Mouse (Mus musculus) MEL (cell line): ENCODE results near the gene Cacna1f. TPM values are rescaled to one million over a fixed set of nuclear protein-coding genes. Genes with fewer than 3 reads are reported as not detected.

Experiments used
- DNase-seq: peaks from one replicate; pipeline ENCODE4 v3.0.0; 2011; ENCODE audit warnings: low read depth, low spot score
- H3K27ac ChIP-seq: 2 replicates; pipeline ENCODE4 v1.5.1; 2012; ENCODE audit warnings: low read depth, mild to moderate bottlenecking, control low read depth, low read length, moderate library complexity; ENCODE audit not compliant: control insufficient read depth
- H3K27me3 ChIP-seq, 2 experiments: fragments of 150-350 bp in 1 of 2; sonication (generic) in 1 of 2; 2 replicates each; pipeline ENCODE4 v1.6.1; 2012; ENCODE audit warnings: low read length in 2 of 2, mild to moderate bottlenecking in 2 of 2, improper control_type of control experiment in 1 of 2, moderate library complexity in 1 of 2; ENCODE audit not compliant: insufficient read depth in 2 of 2, control insufficient read depth in 1 of 2
- H3K36me3 ChIP-seq, 2 experiments: 2 replicates each; pipeline ENCODE4 v1.6.1; 2012 to 2014; ENCODE audit warnings: low read length in 2 of 2, improper control_type of control experiment in 1 of 2, inconsistent platforms in 1 of 2, mild to moderate bottlenecking in 1 of 2; ENCODE audit not compliant: insufficient read depth in 2 of 2, control insufficient read depth in 1 of 2
- H3K4me1 ChIP-seq, 2 experiments: fragments of 150-350 bp in 1 of 2; sonication (generic) in 1 of 2; 2 replicates each; pipeline ENCODE4 v1.6.1; 2012; ENCODE audit warnings: low read length in 2 of 2, improper control_type of control experiment in 1 of 2, mild to moderate bottlenecking in 1 of 2; ENCODE audit not compliant: insufficient read depth in 2 of 2, control insufficient read depth in 1 of 2
- H3K4me3 ChIP-seq, 2 experiments: fragments of 150-350 bp in 1 of 2; sonication (generic) in 1 of 2; 2 replicates each; pipeline ENCODE4 v1.5.1; 2012; ENCODE audit warnings: low read depth in 2 of 2, low read length in 2 of 2, mild to moderate bottlenecking in 2 of 2, moderate library complexity in 2 of 2, control low read depth in 1 of 2, improper control_type of control experiment in 1 of 2; ENCODE audit not compliant: control insufficient read depth in 1 of 2, insufficient read depth in 1 of 2
- H3K79me2 ChIP-seq: 2 replicates; pipeline ENCODE4 v1.6.1; 2012; ENCODE audit warnings: mild to moderate bottlenecking, low read length, moderate library complexity; ENCODE audit not compliant: control insufficient read depth, poor library complexity, insufficient read depth
- H3K9ac ChIP-seq: 2 replicates; pipeline ENCODE4 v1.6.1; 2012; ENCODE audit warnings: low read depth, mild to moderate bottlenecking, control low read depth, low read length, moderate library complexity; ENCODE audit not compliant: control insufficient read depth, poor library complexity, severe bottlenecking
- H3K9me3 ChIP-seq: fragments of 150-350 bp; sonication (generic); replicated peaks from 2 replicates; pipeline ENCODE4 v1.6.1; 2012; ENCODE audit warnings: mild to moderate bottlenecking, low read length, improper control_type of control experiment, moderate library complexity; ENCODE audit not compliant: insufficient read depth
- CHD2 ChIP-seq: IDR thresholded peaks from 2 replicates; pipeline ENCODE4 v1.6.1; 2011; ENCODE audit warnings: low read length, improper control_type of control experiment
- E2F4 ChIP-seq: IDR thresholded peaks from 2 replicates; pipeline ENCODE4 v1.6.1; 2011; ENCODE audit warnings: low read depth, low read length, improper control_type of control experiment, borderline replicate concordance
- ELF1 ChIP-seq: IDR thresholded peaks from 2 replicates; pipeline ENCODE4 v1.6.1; 2014; ENCODE audit warnings: low read depth, mild to moderate bottlenecking, inconsistent platforms, low read length, improper control_type of control experiment, moderate library complexity
- EP300 ChIP-seq, 2 experiments: IDR thresholded peaks; 2 replicates each; pipeline ENCODE4 v1.6.1; 2011; ENCODE audit warnings: improper control_type of control experiment in 2 of 2, low read length in 2 of 2, low read depth in 1 of 2, mild to moderate bottlenecking in 1 of 2
- ETS1 ChIP-seq: IDR thresholded peaks from 2 replicates; pipeline ENCODE4 v1.6.1; 2012; ENCODE audit warnings: low read depth, mild to moderate bottlenecking, inconsistent platforms, low read length, improper control_type of control experiment, moderate library complexity
- GABPA ChIP-seq: IDR thresholded peaks from 2 replicates; pipeline ENCODE4 v1.6.1; 2012; ENCODE audit warnings: low read depth, mild to moderate bottlenecking, inconsistent platforms, low read length, improper control_type of control experiment, moderate library complexity
- GATA1 ChIP-seq: IDR thresholded peaks from 2 replicates; pipeline ENCODE4 v1.6.1; 2011; ENCODE audit warnings: low read depth, low read length, improper control_type of control experiment
- HCFC1 ChIP-seq: IDR thresholded peaks from 2 replicates; pipeline ENCODE4 v1.6.1; 2012; ENCODE audit warnings: low read depth, mild to moderate bottlenecking, inconsistent platforms, low read length, improper control_type of control experiment, moderate library complexity
- KAT2A ChIP-seq: conservative IDR thresholded peaks from 2 replicates; pipeline ENCODE4 v1.6.1; 2012; ENCODE audit warnings: low read depth, low read length, improper control_type of control experiment, inconsistent platforms
- MAFK ChIP-seq: IDR thresholded peaks from 2 replicates; pipeline ENCODE4 v1.6.1; 2011; ENCODE audit warnings: low read depth, mild to moderate bottlenecking, low read length, improper control_type of control experiment, borderline replicate concordance
- MAZ ChIP-seq: IDR thresholded peaks from 2 replicates; pipeline ENCODE4 v1.6.1; 2012; ENCODE audit warnings: low read depth, mild to moderate bottlenecking, inconsistent platforms, low read length, improper control_type of control experiment
- MEF2A ChIP-seq: IDR thresholded peaks from 2 replicates; pipeline ENCODE4 v1.6.1; 2014; ENCODE audit warnings: low read depth, mild to moderate bottlenecking, inconsistent platforms, low read length, improper control_type of control experiment; ENCODE audit not compliant: poor library complexity, insufficient replicate concordance, severe bottlenecking; ENCODE audit errors: extremely low read depth
- MXI1 ChIP-seq: IDR thresholded peaks from 2 replicates; pipeline ENCODE4 v1.6.1; 2011; ENCODE audit warnings: mild to moderate bottlenecking, low read depth, low read length, improper control_type of control experiment
- MYB ChIP-seq: IDR thresholded peaks from 2 replicates; pipeline ENCODE4 v1.6.1; 2011; ENCODE audit warnings: mild to moderate bottlenecking, low read depth, low read length, improper control_type of control experiment
- NELFE ChIP-seq: IDR thresholded peaks from 2 replicates; pipeline ENCODE4 v1.6.1; 2011; ENCODE audit warnings: low read depth, low read length, improper control_type of control experiment
- NRF1 ChIP-seq: IDR thresholded peaks from 2 replicates; pipeline ENCODE4 v1.6.1; 2014; ENCODE audit warnings: low read depth, mild to moderate bottlenecking, inconsistent platforms, low read length, improper control_type of control experiment, moderate library complexity; ENCODE audit not compliant: poor library complexity, insufficient read depth, severe bottlenecking
- POLR2A ChIP-seq, 2 experiments: IDR thresholded peaks; 2 replicates each; pipeline ENCODE4 v1.6.1; 2011 to 2012; ENCODE audit warnings: low read length in 2 of 2, mild to moderate bottlenecking in 2 of 2, control low read depth in 1 of 2, improper control_type of control experiment in 1 of 2, low read depth in 1 of 2, moderate library complexity in 1 of 2; ENCODE audit not compliant: control insufficient read depth in 1 of 2, insufficient read depth in 1 of 2, poor library complexity in 1 of 2
- POLR2AphosphoS5 ChIP-seq: IDR thresholded peaks from 2 replicates; pipeline ENCODE4 v1.6.1; 2012; ENCODE audit warnings: low read depth, borderline replicate concordance, mild to moderate bottlenecking, inconsistent platforms, low read length, moderate library complexity, mixed read lengths
- RAD21 ChIP-seq: IDR thresholded peaks from 2 replicates; pipeline ENCODE4 v1.6.1; 2011; ENCODE audit warnings: mild to moderate bottlenecking, low read depth, low read length, improper control_type of control experiment
- RCOR1 ChIP-seq: IDR thresholded peaks from 2 replicates; pipeline ENCODE4 v1.6.1; 2012; ENCODE audit warnings: low read depth, mild to moderate bottlenecking, inconsistent platforms, low read length, improper control_type of control experiment
- SIN3A ChIP-seq: IDR thresholded peaks from 2 replicates; pipeline ENCODE4 v1.6.1; 2012; ENCODE audit warnings: low read length, improper control_type of control experiment, inconsistent platforms
- SMC3 ChIP-seq: IDR thresholded peaks from 2 replicates; pipeline ENCODE4 v1.6.1; 2011; ENCODE audit warnings: low read depth, low read length, improper control_type of control experiment
- TCF12 ChIP-seq: IDR thresholded peaks from 2 replicates; pipeline ENCODE4 v1.6.1; 2014; ENCODE audit warnings: low read depth, mild to moderate bottlenecking, inconsistent platforms, low read length, improper control_type of control experiment, moderate library complexity
- USF1 ChIP-seq: IDR thresholded peaks from 2 replicates; pipeline ENCODE4 v1.6.1; 2014; ENCODE audit warnings: low read depth, mild to moderate bottlenecking, inconsistent platforms, low read length, improper control_type of control experiment, moderate library complexity
- USF2 ChIP-seq, 2 experiments: IDR thresholded peaks; 2 replicates each; pipeline ENCODE4 v1.6.1; 2011 to 2012; ENCODE audit warnings: improper control_type of control experiment in 2 of 2, low read length in 2 of 2, borderline replicate concordance in 1 of 2, inconsistent platforms in 1 of 2, low read depth in 1 of 2, mild to moderate bottlenecking in 1 of 2; ENCODE audit not compliant: insufficient read depth in 1 of 2
- ZC3H11A ChIP-seq: IDR thresholded peaks from 2 replicates; pipeline ENCODE4 v1.6.1; 2012; ENCODE audit warnings: low read depth, mild to moderate bottlenecking, inconsistent platforms, low read length, improper control_type of control experiment
- ZKSCAN1 ChIP-seq: IDR thresholded peaks from 2 replicates; pipeline ENCODE4 v1.6.1; 2012; ENCODE audit warnings: low read depth, mild to moderate bottlenecking, inconsistent platforms, low read length, improper control_type of control experiment, moderate library complexity
- ZMIZ1 ChIP-seq: IDR thresholded peaks from 2 replicates; pipeline ENCODE4 v1.6.1; 2012; ENCODE audit warnings: low read depth, mild to moderate bottlenecking, inconsistent platforms, low read length, improper control_type of control experiment, moderate library complexity
- polyA plus RNA-seq, 2 experiments: library from polyadenylated mRNA; stranded (reverse) in 1 of 2; unstranded in 1 of 2; fragments of >175 nt in 1 of 2; fragments of >200 nt in 1 of 2; gene quantifications; 2 replicates each; pipeline versions ENCODE4 v1.2.1 to v1.2.4; 2012; ENCODE audit warnings: low replicate concordance in 2 of 2, low read depth in 1 of 2; ENCODE audit not compliant: insufficient read length in 2 of 2, insufficient read depth in 1 of 2, missing spikeins in 1 of 2
- total RNA-seq: library from RNA; depleted of rRNA; stranded (reverse); fragments of 300-350 nt; gene quantifications from 2 replicates; pipeline ENCODE4 v1.2.3, GENCODE M21; 2012

The Cacna1f gene
- total and polyA plus RNA-seq, 3 experiments: 0.17 TPM; not detected in 2

DNA sequence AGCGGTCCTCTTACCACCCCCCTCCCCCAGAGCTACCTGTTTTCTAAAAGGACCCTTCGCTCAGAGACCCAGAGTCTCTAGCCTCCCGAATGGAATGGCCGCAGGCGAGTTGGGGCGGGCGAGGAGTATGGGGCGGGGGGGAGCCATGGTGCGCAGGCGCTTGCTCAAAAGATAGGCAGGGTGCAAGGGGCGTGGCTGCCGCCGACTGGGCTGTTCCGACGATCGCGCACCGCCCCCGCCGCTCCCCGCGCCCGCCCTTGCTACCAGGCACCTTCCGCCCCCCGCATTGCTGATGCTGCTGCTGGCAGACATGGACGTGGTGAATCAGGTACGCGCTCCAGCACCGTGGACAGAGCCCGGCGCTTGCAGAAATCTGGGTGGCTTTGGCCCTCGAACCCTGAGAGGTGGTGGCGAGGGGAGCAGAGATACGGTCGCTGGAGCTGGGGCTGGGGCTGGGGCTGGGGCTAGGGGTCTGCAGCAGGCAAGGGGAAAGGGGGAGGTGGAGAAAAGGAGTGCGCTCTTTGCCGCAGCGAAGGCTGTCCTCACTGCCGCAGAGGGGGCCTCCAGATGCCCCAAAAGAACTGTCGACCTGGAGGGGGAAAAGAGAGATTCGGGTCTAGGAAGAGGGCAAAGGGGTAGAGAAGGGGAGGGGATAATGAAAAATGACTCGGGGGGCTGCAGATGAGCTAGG lies 31.7 kb downstream of the Cacna1f start, which contains the start of gene Syp (continued):
- TF ChIP-seq ZC3H11A (no peak), GABPA (no peak), TCF12 (peak; percentile 20; the same call in 1 of the 2 replicates), EP300 (IDR thresholded peaks at IDR 0.05; ENCODE audit: low read depth in 1 of 2, low read length in 2 of 2) (peak in 1 of 2 experiments; percentile 35; a peak in 1 of 4 replicates), ZMIZ1 (no peak), NRF1 (peak; percentile 82), E2F4 (no peak), MAZ (peak; percentile 92; the same call in 1 of the 2 replicates), ELF1 (peak; percentile 62), SIN3A (peak; percentile 99), MAFK (no peak), GATA1 (no peak), ZKSCAN1 (no peak), POLR2A (IDR thresholded peaks at IDR 0.05; ENCODE audit: control insufficient read depth in 1 of 2, insufficient read depth in 1 of 2, low read depth in 1 of 2, low read length in 2 of 2, poor library complexity in 1 of 2) (peak in 1 of 2 experiments; percentile 51; a peak in 1 of 4 replicates), KAT2A (no peak; the same call in 1 of the 2 replicates), USF1 (no peak), NELFE (peak; percentile 36; the same call in 1 of the 2 replicates), MXI1 (peak; percentile 99), HCFC1 (peak; percentile 75)

GRCm38 (mm10) chrX:7639536-7640325 lies 32.8 kb downstream of the Cacna1f start:
- Histone ChIP-seq H3K27ac (no peak overlapping the region), H3K4me3 (no peak overlapping the region), H3K79me2 (no peaks in the 10 kb centered on the region; the same call in 1 of the 2 replicates), H3K9me3 (no peaks in the 10 kb centered on the region), H3K36me3 (peaks cover 0 to 5% of the 10 kb centered on the region in 2 experiments; a peak in 2 of 4 replicates), H3K27me3 (no peaks in the 10 kb centered on the region), H3K9ac (no peak overlapping the region), H3K4me1 (peaks cover 0 to 18% of the 10 kb centered on the region in 2 experiments; a peak in 1 of 4 replicates)
- no peak for DNase-seq
- no peak for TF ChIP-seq RAD21
- TF ChIP-seq ELF1: no peak
- no peak for TF ChIP-seq POLR2A (IDR thresholded peaks at IDR 0.05; ENCODE audit: control insufficient read depth in 1 of 2, insufficient read depth in 1 of 2, low read depth in 1 of 2, low read length in 2 of 2, poor library complexity in 1 of 2)
- TF ChIP-seq POLR2AphosphoS5: no peak
- TF ChIP-seq MEF2A: no peak
- TF ChIP-seq RCOR1: no peak
- no peak for TF ChIP-seq MYB
- no peak for TF ChIP-seq HCFC1
- no peak for TF ChIP-seq ZKSCAN1
- TF ChIP-seq SMC3: no peak
- no peak for TF ChIP-seq USF2 (IDR thresholded peaks at IDR 0.05; ENCODE audit: borderline replicate concordance in 1 of 2, insufficient read depth in 1 of 2, low read depth in 1 of 2, low read length in 2 of 2)
- no peak for TF ChIP-seq ETS1
- TF ChIP-seq MXI1: no peak
- no peak for TF ChIP-seq MAZ
- no peak for TF ChIP-seq USF1
- TF ChIP-seq CHD2: no peak
